Mouse (Mus musculus) heart, embryonic 15.5 days (tissue): Measurements from ENCODE around the gene Ssh2. TPM values are rescaled to one million over a fixed set of nuclear protein-coding genes. Genes with fewer than 3 reads are reported as not detected.

Experiments
- ATAC-seq: fragments of 200-750 bp; cut with Nextera tagmentation; replicated peaks from 2 replicates; pipeline ENCODE4 v1.8.0; 2017; ENCODE audit warnings: low read depth, moderate TSS enrichment; ENCODE audit not compliant: insufficient number of reproducible peaks, insufficient read depth, low FRiP score
- H3K27ac ChIP-seq: fragments of 300-500 bp; sonication (generic); 2 replicates; pipeline ENCODE4 v1.5.1; 2015; ENCODE audit warnings: mild to moderate bottlenecking, inconsistent platforms
- H3K27me3 ChIP-seq: fragments of 300-500 bp; sonication (generic); 2 replicates; pipeline ENCODE4 v1.6.1; 2015; ENCODE audit warnings: inconsistent platforms
- H3K36me3 ChIP-seq: fragments of 300-500 bp; sonication (generic); 2 replicates; pipeline ENCODE4 v1.6.1; 2015; ENCODE audit warnings: mild to moderate bottlenecking, inconsistent platforms
- H3K4me1 ChIP-seq: fragments of 300-500 bp; sonication (generic); replicated peaks from 2 replicates; pipeline ENCODE4 v1.6.1; 2015; ENCODE audit warnings: inconsistent platforms
- H3K4me2 ChIP-seq: fragments of 300-500 bp; sonication (generic); 2 replicates; pipeline ENCODE4 v1.6.1; 2015; ENCODE audit warnings: inconsistent platforms, mild to moderate bottlenecking, moderate library complexity
- H3K4me3 ChIP-seq: fragments of 300-500 bp; sonication (generic); 2 replicates; pipeline ENCODE4 v1.5.1; 2015; ENCODE audit warnings: mild to moderate bottlenecking, inconsistent platforms
- H3K9ac ChIP-seq: fragments of 300-500 bp; sonication (generic); 2 replicates; pipeline ENCODE4 v1.6.1; 2015; ENCODE audit warnings: mild to moderate bottlenecking, inconsistent platforms
- H3K9me3 ChIP-seq: fragments of 300-500 bp; sonication (generic); replicated peaks from 2 replicates; pipeline ENCODE4 v1.6.1; 2016; ENCODE audit warnings: inconsistent platforms
- WGBS: fragments of 180-500 bp; shearing (Covaris S2); methylation state at CpG from one replicate; pipeline ENCODE4 v1.1.7; 2015; ENCODE audit warnings: mixed read lengths; 5-methylcytosine and 5-hydroxymethylcytosine counted together
- polyA plus RNA-seq: library from polyadenylated mRNA; unstranded; fragments of >200 nt; fragmentation: Nextera tagmentation; extraction: Ambion mirVana; gene quantifications from 2 replicates; pipeline ENCODE4 v1.2.1, GENCODE M21; 2015

Ssh2 gene
- polyA plus RNA-seq, 1 experiment from 2014 or later = 22.0 TPM

- H3K4me1 ChIP-seq = peaks cover 30% of the 10 kb centered on the region
- no peak overlapping the region for H3K9ac ChIP-seq
- no peak overlapping the region for H3K27ac ChIP-seq
- no peak overlapping the region for H3K4me2 ChIP-seq
- ATAC-seq = no peak
- 93% methylated on average over 19 of the region's 19 CpGs for WGBS
- no peak overlapping the region for H3K4me3 ChIP-seq
- peaks cover 59% of the 10 kb centered on the region for H3K36me3 ChIP-seq
- H3K27me3 ChIP-seq = no peaks in the 10 kb centered on the region
- no peaks in the 10 kb centered on the region for H3K9me3 ChIP-seq
Observed at GRCm38 (mm10) chr11:77504377-77504776, 288.3 kb downstream of the Ssh2 start.

GRCm38 (mm10) chr11:77505291-77505980 lies 289.3 kb downstream of the Ssh2 start:
- 86% methylated on average over 22 of the region's 22 CpGs for WGBS
- H3K9ac ChIP-seq = no peak overlapping the region
- H3K36me3 ChIP-seq = peaks cover 48% of the 10 kb centered on the region
- no peaks in the 10 kb centered on the region for H3K9me3 ChIP-seq
- H3K27me3 ChIP-seq = no peaks in the 10 kb centered on the region
- H3K4me1 ChIP-seq = peaks cover 30% of the 10 kb centered on the region
- H3K4me2 ChIP-seq = no peak overlapping the region
- H3K27ac ChIP-seq = no peak overlapping the region
- no peak overlapping the region for H3K4me3 ChIP-seq
- no peak for ATAC-seq

- WGBS = 83% methylated on average over 14 of the region's 14 CpGs
- Histone ChIP-seq H3K4me3 (no peak overlapping the region), H3K4me2 (no peak overlapping the region), H3K4me1 (peaks cover 21% of the 10 kb centered on the region), H3K36me3 (peaks cover 40% of the 10 kb centered on the region), H3K27ac (no peak overlapping the region), H3K27me3 (no peaks in the 10 kb centered on the region), H3K9ac (no peak overlapping the region), H3K9me3 (no peaks in the 10 kb centered on the region)
- no peak for ATAC-seq
Observed at GRCm38 (mm10) chr11:77506273-77506672, 290.2 kb downstream of the Ssh2 start.

GRCm38 (mm10) chr11:77506941-77507340 lies 290.9 kb downstream of the Ssh2 start:
- Histone ChIP-seq H3K9ac (no peak overlapping the region), H3K9me3 (no peaks in the 10 kb centered on the region), H3K4me3 (no peak overlapping the region), H3K27me3 (no peaks in the 10 kb centered on the region), H3K27ac (no peak overlapping the region), H3K4me2 (no peak overlapping the region), H3K36me3 (peaks cover 40% of the 10 kb centered on the region), H3K4me1 (peaks cover 24% of the 10 kb centered on the region)
- no peak for ATAC-seq
- WGBS = 80% methylated on average over 6 of the region's 6 CpGs

GRCm38 (mm10) chr11:77507426-77507825 lies 291.3 kb downstream of the Ssh2 start:
- 70% methylated on average over 4 of the region's 4 CpGs for WGBS
- no peak overlapping the region for H3K27ac ChIP-seq
- H3K4me2 ChIP-seq = no peak overlapping the region
- ATAC-seq = no peak
- no peaks in the 10 kb centered on the region for H3K27me3 ChIP-seq
- no peak overlapping the region for H3K4me3 ChIP-seq
- H3K4me1 ChIP-seq = peaks cover 27% of the 10 kb centered on the region
- H3K9me3 ChIP-seq = no peaks in the 10 kb centered on the region
- peaks cover 40% of the 10 kb centered on the region for H3K36me3 ChIP-seq
- H3K9ac ChIP-seq = no peak overlapping the region

GRCm38 (mm10) chr11:77508068-77509021 lies 292.3 kb downstream of the Ssh2 start:
- peaks cover 34% of the 10 kb centered on the region for H3K36me3 ChIP-seq
- peak overlapping the region; percentile 85 for H3K4me2 ChIP-seq
- H3K4me1 ChIP-seq = peaks cover 24% of the 10 kb centered on the region
- peak; percentile 53; the same call in 1 of the 2 replicates for ATAC-seq
- H3K27ac ChIP-seq = peak overlapping the region; percentile 77
- WGBS = 20% methylated on average over 49 of the region's 49 CpGs
- peak overlapping the region; percentile 66 for H3K9ac ChIP-seq
- H3K27me3 ChIP-seq = no peaks in the 10 kb centered on the region
- H3K4me3 ChIP-seq = peak overlapping the region; percentile 45
- H3K9me3 ChIP-seq = no peaks in the 10 kb centered on the region

Other genes with a start within 250 kb of the Ssh2 start
- 0.94 and 1.0 TPM in 2 replicates for gene Slc6a4, start 217.7 kb upstream of the Ssh2 start, polyA plus RNA-seq
- gene Nsrp1, start 137.9 kb upstream of the Ssh2 start, polyA plus RNA-seq = 42.6 and 56.0 TPM in 2 replicates
- gene Efcab5, start 27.3 kb upstream of the Ssh2 start, polyA plus RNA-seq = 0.28 and 0.30 TPM in 2 replicates
- 42.4 and 43.7 TPM in 2 replicates for gene Coro6, start 246.1 kb downstream of the Ssh2 start, polyA plus RNA-seq